Mouse (Mus musculus) stomach, postnatal 0 days (tissue): Measurements from ENCODE around the gene Itga9. TPM values are rescaled to one million over a fixed set of nuclear protein-coding genes. Genes with fewer than 3 reads are reported as not detected.

Experiments
- ATAC-seq: fragments of 200-750 bp; cut with Nextera tagmentation; 2 replicates; pipeline ENCODE4 v1.8.0; 2017; ENCODE audit not compliant: low FRiP score, low TSS enrichment
- DNase-seq: peaks from one replicate; pipeline ENCODE4 v3.0.0-alpha.2; 2016; ENCODE audit warnings: low spot score
- H3K27ac ChIP-seq: fragments of 300-500 bp; sonication (generic); replicated peaks from 2 replicates; pipeline ENCODE4 v1.5.1; 2014; ENCODE audit warnings: mild to moderate bottlenecking, control low read depth
- H3K27me3 ChIP-seq: fragments of 300-500 bp; sonication (generic); 2 replicates; pipeline ENCODE4 v1.6.1; 2014; ENCODE audit warnings: low read length; ENCODE audit not compliant: control insufficient read depth, insufficient read depth
- H3K36me3 ChIP-seq: fragments of 300-500 bp; sonication (generic); 2 replicates; pipeline ENCODE4 v1.6.1; 2014; ENCODE audit warnings: low read length, mixed read lengths; ENCODE audit not compliant: control insufficient read depth, insufficient read depth
- H3K4me1 ChIP-seq: fragments of 300-500 bp; sonication (generic); replicated peaks from 2 replicates; pipeline ENCODE4 v1.6.1; 2014; ENCODE audit warnings: antibody characterized with exemption; ENCODE audit not compliant: control insufficient read depth, insufficient read depth
- H3K4me2 ChIP-seq: fragments of 300-500 bp; sonication (generic); replicated peaks from 2 replicates; pipeline ENCODE4 v1.6.1; 2014; ENCODE audit warnings: low read depth, mild to moderate bottlenecking, control low read depth, moderate library complexity
- H3K4me3 ChIP-seq: fragments of 300-500 bp; sonication (generic); 2 replicates; pipeline ENCODE4 v1.5.1; 2014; ENCODE audit warnings: low read depth, low read length, control low read depth
- H3K9ac ChIP-seq: fragments of 300-500 bp; sonication (generic); 2 replicates; pipeline ENCODE4 v1.6.1; 2014; ENCODE audit warnings: mild to moderate bottlenecking, low read length, control low read depth, mixed read lengths
- H3K9me3 ChIP-seq: fragments of 300-500 bp; sonication (generic); 2 replicates; pipeline ENCODE4 v1.6.1; 2016; ENCODE audit warnings: low read length; ENCODE audit not compliant: control insufficient read depth
- CTCF ChIP-seq: IDR thresholded peaks from 2 replicates; pipeline ENCODE4 v1.5.1; 2016; ENCODE audit warnings: antibody characterized with exemption, low read depth, mild to moderate bottlenecking, moderate library complexity
- EP300 ChIP-seq: optimal IDR thresholded peaks from 2 replicates; pipeline ENCODE3; 2016; ENCODE audit warnings: antibody characterized with exemption
- WGBS: fragments of 180-500 bp; shearing (Covaris S2); extraction: QIAGEN DNeasy Blood & Tissue Kit; methylation state at CpG from one replicate; pipeline ENCODE4 v1.1.7; 2014; 5-methylcytosine and 5-hydroxymethylcytosine counted together
- polyA plus RNA-seq: library from polyadenylated mRNA; unstranded; fragments of >200 nt; fragmentation: Nextera tagmentation; extraction: Ambion mirVana; gene quantifications from 2 replicates; pipeline ENCODE4 v1.2.1, GENCODE M21; 2015

Itga9 gene
- polyA plus RNA-seq, 1 experiment from 2014 or later, result 5.3 TPM

DNA sequence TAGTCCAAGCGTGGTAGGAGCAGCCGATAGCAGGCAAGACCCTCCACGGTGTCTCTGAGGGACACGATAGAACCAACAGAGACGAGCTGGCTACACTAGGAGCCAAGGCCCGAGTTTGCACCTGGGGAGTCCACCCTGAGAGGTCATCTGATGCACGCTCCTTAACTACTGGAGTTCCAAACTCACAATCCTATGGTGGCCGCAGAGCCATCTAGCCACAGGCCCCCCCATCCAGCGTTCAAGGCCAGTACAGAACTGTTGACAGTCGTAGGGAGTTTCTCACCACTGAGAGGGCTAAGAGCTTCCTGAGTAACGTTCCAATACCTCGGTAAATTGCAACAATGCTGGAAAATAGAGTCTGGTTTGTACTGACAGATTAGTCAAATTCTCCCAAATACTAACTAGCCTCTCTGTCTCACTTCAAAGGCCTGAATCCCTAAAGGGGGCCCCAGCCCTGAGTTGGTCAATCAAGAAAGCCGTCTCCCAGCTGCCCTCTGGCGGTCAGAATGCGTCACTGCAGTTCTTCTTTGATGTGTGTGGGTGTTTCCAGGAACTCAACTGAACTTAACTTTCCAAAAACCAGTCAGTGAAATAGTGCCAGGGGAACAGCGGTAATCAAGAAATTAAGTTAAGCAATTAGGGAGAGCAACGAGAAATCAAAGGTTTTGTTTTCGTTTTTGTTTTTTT is 301.6 kb downstream of the Itga9 start:
- no peak overlapping the region for H3K4me3 ChIP-seq
- peak; percentile 58; the same call in 1 of the 2 replicates for ATAC-seq
- 47% methylated on average over 18 of the region's 18 CpGs for WGBS
- DNase-seq, result peak; percentile 81
- TF ChIP-seq EP300 (no peak), CTCF (peak; percentile 97)
- H3K36me3 ChIP-seq, result no peaks in the 10 kb centered on the region
- H3K4me2 ChIP-seq, result no peak overlapping the region
- no peaks in the 10 kb centered on the region for H3K4me1 ChIP-seq
- no peak overlapping the region for H3K27ac ChIP-seq
- no peaks in the 10 kb centered on the region for H3K9me3 ChIP-seq
- no peaks in the 10 kb centered on the region for H3K27me3 ChIP-seq
- H3K9ac ChIP-seq, result no peak overlapping the region

DNA sequence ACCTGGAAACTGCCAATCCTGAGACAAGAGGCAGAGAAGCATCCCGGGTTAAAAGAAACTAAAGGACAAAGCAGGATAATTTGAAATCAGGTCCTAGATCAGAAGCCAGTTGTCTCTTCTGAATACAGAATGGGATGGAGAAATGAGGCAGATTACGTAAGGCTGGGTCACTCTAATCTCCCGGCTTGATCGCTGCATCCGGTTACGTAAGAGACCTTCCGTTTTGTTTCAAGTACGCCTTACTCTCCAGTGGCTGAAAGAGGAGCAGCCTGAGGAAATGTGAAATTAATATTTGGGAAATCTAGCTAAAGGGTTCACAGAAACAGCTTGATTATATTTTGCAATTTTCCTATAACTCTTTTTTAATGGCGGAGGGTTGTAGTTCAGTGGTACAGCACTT is 306.6 kb downstream of the Itga9 start:
- H3K36me3 ChIP-seq, result no peaks in the 10 kb centered on the region
- no peaks in the 10 kb centered on the region for H3K4me1 ChIP-seq
- H3K9ac ChIP-seq, result no peak overlapping the region
- H3K4me2 ChIP-seq, result no peak overlapping the region
- H3K27me3 ChIP-seq, result no peaks in the 10 kb centered on the region
- DNase-seq (no peak), ATAC-seq (no peak)
- TF ChIP-seq EP300 (no peak), CTCF (no peak)
- no peaks in the 10 kb centered on the region for H3K9me3 ChIP-seq
- no peak overlapping the region for H3K27ac ChIP-seq
- no peak overlapping the region for H3K4me3 ChIP-seq
- WGBS, result 82% methylated on average over 9 of the region's 9 CpGs

DNA sequence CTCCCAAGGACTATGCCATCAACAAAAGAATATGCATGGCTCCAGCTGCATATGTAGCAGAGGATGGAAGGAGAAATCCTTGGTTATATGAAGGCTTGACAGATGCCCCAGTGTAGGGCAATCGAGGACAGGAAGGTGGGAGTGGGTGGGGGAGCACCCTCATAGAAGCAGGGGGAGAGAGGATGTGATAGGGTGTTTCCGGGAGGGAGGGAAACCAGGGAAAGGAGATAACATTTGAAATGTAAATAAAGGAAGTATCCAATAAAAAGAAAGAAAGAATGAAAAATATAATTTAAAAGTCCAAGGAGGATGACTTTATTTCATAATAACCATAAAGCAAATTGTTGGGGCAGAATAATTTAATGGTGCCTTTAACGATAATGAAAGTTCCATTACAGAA is 307.1 kb downstream of the Itga9 start:
- Histone ChIP-seq H3K27me3 (no peaks in the 10 kb centered on the region), H3K4me3 (no peak overlapping the region), H3K27ac (no peak overlapping the region), H3K4me1 (no peaks in the 10 kb centered on the region), H3K36me3 (no peaks in the 10 kb centered on the region), H3K4me2 (no peak overlapping the region), H3K9me3 (no peaks in the 10 kb centered on the region), H3K9ac (no peak overlapping the region)
- ATAC-seq, result no peak
- DNase-seq, result no peak
- no peak for TF ChIP-seq CTCF
- TF ChIP-seq EP300, result no peak
- 81% methylated on average over 3 of the region's 3 CpGs for WGBS

DNA sequence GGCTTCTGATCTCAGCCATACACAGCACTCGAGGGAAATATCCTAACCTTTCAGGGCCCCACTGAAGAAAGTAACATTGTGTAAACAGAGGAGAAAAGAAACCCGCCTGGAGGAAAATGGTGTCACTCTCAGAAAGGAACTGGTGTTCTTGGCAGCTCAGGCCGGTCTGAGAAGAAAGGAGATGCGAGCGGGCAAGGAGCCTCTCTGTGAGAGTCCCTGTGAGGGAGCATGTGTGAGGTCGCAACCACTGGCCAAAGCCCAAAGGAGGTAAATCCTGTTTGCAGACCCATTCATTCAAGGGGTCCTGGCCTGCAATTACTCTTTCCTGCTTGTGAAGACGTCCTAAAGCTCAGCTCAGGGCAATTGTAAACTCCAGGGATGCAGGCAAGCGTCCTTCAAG is 308.1 kb downstream of the Itga9 start:
- 18% methylated on average over 8 of the region's 8 CpGs for WGBS
- H3K4me2 ChIP-seq, result no peak overlapping the region; the same call in 1 of the 2 replicates
- peak; percentile 6; the same call in 1 of the 2 replicates for ATAC-seq
- H3K9ac ChIP-seq, result no peak overlapping the region
- no peak overlapping the region for H3K27ac ChIP-seq
- no peaks in the 10 kb centered on the region for H3K9me3 ChIP-seq
- no peak for DNase-seq
- H3K27me3 ChIP-seq, result no peaks in the 10 kb centered on the region
- no peak for TF ChIP-seq CTCF
- no peak for TF ChIP-seq EP300
- no peaks in the 10 kb centered on the region for H3K4me1 ChIP-seq
- H3K4me3 ChIP-seq, result no peak overlapping the region; the same call in 1 of the 2 replicates
- H3K36me3 ChIP-seq, result no peaks in the 10 kb centered on the region

DNA sequence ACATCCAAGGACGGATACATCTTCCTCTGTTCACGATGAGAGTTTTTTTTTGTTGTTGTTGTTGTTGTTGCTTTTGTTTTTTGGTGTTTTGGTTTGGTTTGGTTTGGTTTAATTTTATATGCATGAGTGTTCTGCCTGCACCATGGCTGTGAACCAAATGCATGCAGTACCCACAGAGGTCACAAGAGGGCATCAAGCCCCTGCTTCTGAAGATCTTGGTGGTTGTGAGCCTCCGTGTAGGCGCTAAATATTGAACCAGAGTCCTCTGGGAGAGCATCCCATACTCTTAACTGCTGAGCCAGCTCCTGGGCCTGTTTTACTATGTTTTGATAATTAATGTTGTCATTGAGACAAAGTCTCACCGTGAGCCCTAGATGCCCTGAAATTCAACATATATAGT is 308.8 kb downstream of the Itga9 start:
- Histone ChIP-seq H3K9me3 (no peaks in the 10 kb centered on the region), H3K36me3 (no peaks in the 10 kb centered on the region), H3K27ac (no peak overlapping the region), H3K4me1 (no peaks in the 10 kb centered on the region), H3K4me3 (no peak overlapping the region), H3K4me2 (no peak overlapping the region), H3K9ac (no peak overlapping the region), H3K27me3 (no peaks in the 10 kb centered on the region)
- TF ChIP-seq EP300 (no peak), CTCF (peak; percentile 79)
- 65% methylated on average over 5 of the region's 5 CpGs for WGBS
- peak; percentile 53 for DNase-seq
- no peak for ATAC-seq

DNA sequence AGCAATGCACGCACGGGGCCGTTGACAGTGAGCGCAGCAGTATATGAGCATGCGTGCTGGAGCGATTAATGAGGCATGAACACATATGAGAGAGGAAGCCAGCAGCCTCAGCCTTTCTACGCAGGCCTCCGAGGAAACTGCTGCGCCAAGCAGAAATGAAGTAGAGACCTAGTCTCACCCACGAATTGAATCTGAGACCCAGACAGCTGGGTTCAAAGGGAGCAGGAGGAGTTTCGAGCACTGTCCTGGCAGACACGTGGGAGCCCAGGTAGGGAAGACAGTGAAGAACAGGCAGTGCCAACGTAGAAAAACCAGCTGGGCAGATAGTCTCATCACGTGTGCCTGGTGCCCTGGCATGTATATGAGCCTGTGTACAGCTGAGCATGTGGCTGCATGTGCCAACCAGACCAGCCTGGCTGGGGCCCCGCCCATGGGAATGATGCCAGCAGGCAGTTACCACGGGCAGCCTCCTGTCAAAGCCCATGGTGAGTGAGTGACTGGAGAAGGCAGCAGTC is 313.2 kb downstream of the Itga9 start:
- H3K4me3 ChIP-seq, result no peak overlapping the region
- no peaks in the 10 kb centered on the region for H3K9me3 ChIP-seq
- H3K9ac ChIP-seq, result no peak overlapping the region
- 61% methylated on average over 16 of the region's 16 CpGs for WGBS
- no peaks in the 10 kb centered on the region for H3K36me3 ChIP-seq
- ATAC-seq, result peak; percentile 55
- 0 out of 2 replicates have a peak, but pooled peaks cover 4% of the 10 kb centered on the region for H3K4me1 ChIP-seq
- peak; percentile 67 for DNase-seq
- H3K27me3 ChIP-seq, result no peaks in the 10 kb centered on the region
- H3K27ac ChIP-seq, result peak overlapping the region; percentile 56
- H3K4me2 ChIP-seq, result no peak overlapping the region
- TF ChIP-seq EP300 (peak; percentile 55), CTCF (no peak)
